8 mouse cellular contexts compared by ENCODE assay signal in genomic region chr11:97187764-97188642, GRCm38 (mm10). TPM values are rescaled to one million over a fixed set of nuclear protein-coding genes. Genes with fewer than 3 reads are reported as not detected.
DNase-seq lines count a peak whose midpoint lies in the region; ATAC-seq and TF ChIP-seq lines count a peak whose summit lies in the region.

Gene Kpnb1, minus strand, starts transcription at chr11:97187881.

- TF ChIP-seq CTCF in liver, embryonic 14.5 days (IDR thresholded peaks at IDR 0.05; ENCODE audit: low read depth) = no peak
- peak; percentile 22 for TF ChIP-seq CTCF in stomach, postnatal 0 days (IDR thresholded peaks at IDR 0.05; ENCODE audit: low read depth)

- no peaks in the 10 kb centered on the region for H3K27me3 ChIP-seq in forebrain, embryonic 10.5 days (ENCODE audit: poor library complexity, severe bottlenecking)
- no peaks in the 10 kb centered on the region for H3K27me3 ChIP-seq in heart, embryonic 15.5 days
- H3K27me3 ChIP-seq in liver, embryonic 14.5 days (ENCODE audit: control insufficient read depth, insufficient read depth, low read length) = no peaks in the 10 kb centered on the region
- H3K27me3 ChIP-seq in neural tube, embryonic 11.5 days (ENCODE audit: control insufficient read depth, insufficient read depth, low read length) = no peaks in the 10 kb centered on the region
- no peaks in the 10 kb centered on the region for H3K27me3 ChIP-seq in stomach, postnatal 0 days (ENCODE audit: control insufficient read depth, insufficient read depth, low read length)

- WGBS in forebrain, embryonic 10.5 days = under 1% methylated on average over 98 of the region's 101 CpGs
- WGBS in heart, embryonic 15.5 days = under 1% methylated on average over 89 of the region's 101 CpGs
- under 1% methylated on average over 98 of the region's 101 CpGs for WGBS in liver, embryonic 14.5 days (ENCODE audit: insufficient replicate concordance)
- under 1% methylated on average over 89 of the region's 101 CpGs for WGBS in neural tube, embryonic 11.5 days
- WGBS in stomach, postnatal 0 days = under 1% methylated on average over 90 of the region's 101 CpGs

- peaks cover 57% of the 10 kb centered on the region for H3K36me3 ChIP-seq in forebrain, embryonic 10.5 days (replicated peaks)
- peaks cover 25% of the 10 kb centered on the region for H3K36me3 ChIP-seq in heart, embryonic 15.5 days
- peaks cover 34% of the 10 kb centered on the region for H3K36me3 ChIP-seq in liver, embryonic 14.5 days (replicated peaks; ENCODE audit: control insufficient read depth, insufficient read depth, low read depth)
- peaks cover 12% of the 10 kb centered on the region for H3K36me3 ChIP-seq in neural tube, embryonic 11.5 days (ENCODE audit: control insufficient read depth, insufficient read depth, low read length)
- peaks cover 5% of the 10 kb centered on the region; the same call in 1 of the 2 replicates for H3K36me3 ChIP-seq in stomach, postnatal 0 days (ENCODE audit: control insufficient read depth, insufficient read depth, low read length)

- peak within 1 kb of the TSS; percentile 95 for H3K4me3 ChIP-seq in forebrain, embryonic 10.5 days
- H3K4me3 ChIP-seq in heart, embryonic 15.5 days = peak within 1 kb of the TSS; percentile 89
- peak within 1 kb of the TSS; percentile 94 to 98 for H3K4me3 ChIP-seq in liver, embryonic 14.5 days (ENCODE audit: insufficient read depth in 1 of 2, low read depth in 2 of 2, low read length in 2 of 2)
- peak within 1 kb of the TSS; percentile 85 for H3K4me3 ChIP-seq in neural tube, embryonic 11.5 days (ENCODE audit: low read depth, low read length)
- H3K4me3 ChIP-seq in stomach, postnatal 0 days (ENCODE audit: low read depth, low read length) = peak within 1 kb of the TSS; percentile 86

- ATAC-seq in heart, embryonic 15.5 days (replicated peaks; ENCODE audit: insufficient number of reproducible peaks, insufficient read depth, low FRiP score, low read depth) = peak; percentile 93
- peak; percentile 90 for ATAC-seq in liver, embryonic 14.5 days (ENCODE audit: insufficient read depth)
- peak; percentile 96 for ATAC-seq in neural tube, embryonic 11.5 days (ENCODE audit: insufficient read depth, low FRiP score, low TSS enrichment)
- ATAC-seq in stomach, postnatal 0 days (ENCODE audit: low FRiP score, low TSS enrichment) = peak; percentile 96

- peak within 1 kb of the TSS; percentile 89 for H3K4me2 ChIP-seq in heart, embryonic 15.5 days
- peak within 1 kb of the TSS; percentile 98 for H3K4me2 ChIP-seq in liver, embryonic 14.5 days (ENCODE audit: low read depth)
- H3K4me2 ChIP-seq in neural tube, embryonic 11.5 days (ENCODE audit: low read depth) = peak within 1 kb of the TSS; percentile 77
- H3K4me2 ChIP-seq in stomach, postnatal 0 days (replicated peaks; ENCODE audit: low read depth) = peak within 1 kb of the TSS; percentile 77

- H3K4me1 ChIP-seq in forebrain, embryonic 10.5 days = peaks cover 52% of the 10 kb centered on the region
- H3K4me1 ChIP-seq in heart, embryonic 15.5 days (replicated peaks) = peaks cover 37% of the 10 kb centered on the region
- H3K4me1 ChIP-seq in liver, embryonic 14.5 days (replicated peaks; ENCODE audit: control insufficient read depth in 2 of 2, insufficient read depth in 2 of 2, low read length in 1 of 2) = peaks cover 22% of the 10 kb centered on the region in 2 experiments
- H3K4me1 ChIP-seq in neural tube, embryonic 11.5 days (ENCODE audit: control insufficient read depth, insufficient read depth, low read length) = peaks cover 8% of the 10 kb centered on the region
- H3K4me1 ChIP-seq in stomach, postnatal 0 days (replicated peaks; ENCODE audit: control insufficient read depth, insufficient read depth) = no peaks in the 10 kb centered on the region

- TF ChIP-seq EP300 in liver, embryonic 14.5 days (IDR thresholded peaks at IDR 0.05; ENCODE audit: low read depth) = peak; percentile 49; the same call in 1 of the 2 replicates
- peak; percentile 95 for TF ChIP-seq EP300 in stomach, postnatal 0 days (optimal IDR thresholded peaks at IDR 0.05)

- peak; percentile 97 to 99 for DNase-seq in CD8-positive naive resting alpha-beta T cell, adult 2 months (ENCODE audit: low read depth in 2 of 2, low spot score in 2 of 2)
- DNase-seq in c-Kit-positive CD71-negative TER-119-negative erythroid progenitor cells, embryonic 14.5 days (ENCODE audit: low read depth) = peak; percentile 95
- peak; percentile 100 for DNase-seq in forebrain, embryonic 10.5 days (ENCODE audit: extremely low spot score, low spot score)
- peak; percentile 97 to 100 for DNase-seq in kidney, postnatal 25 days
- peak; percentile 98 to 99 (median 99) for DNase-seq in liver, embryonic 14.5 days (ENCODE audit: low read depth in 3 of 3, low spot score in 3 of 3)
- DNase-seq in neural tube, embryonic 11.5 days (ENCODE audit: low spot score) = peak; percentile 100
- peak; percentile 99 for DNase-seq in stomach, postnatal 0 days (ENCODE audit: low spot score)

- H3K9ac ChIP-seq in heart, embryonic 15.5 days = peak within 1 kb of the TSS; percentile 89
- peak within 1 kb of the TSS; percentile 99 for H3K9ac ChIP-seq in liver, embryonic 14.5 days (replicated peaks)
- peak within 1 kb of the TSS; percentile 92 for H3K9ac ChIP-seq in neural tube, embryonic 11.5 days (ENCODE audit: low read length)
- H3K9ac ChIP-seq in stomach, postnatal 0 days (ENCODE audit: low read length) = peak within 1 kb of the TSS; percentile 83

- H3K27ac ChIP-seq in forebrain, embryonic 10.5 days = peak within 1 kb of the TSS; percentile 100
- H3K27ac ChIP-seq in heart, embryonic 15.5 days = peak within 1 kb of the TSS; percentile 98
- H3K27ac ChIP-seq in liver, embryonic 14.5 days = peak within 1 kb of the TSS; percentile 92
- H3K27ac ChIP-seq in neural tube, embryonic 11.5 days (ENCODE audit: low read depth, low read length) = peak within 1 kb of the TSS; percentile 97
- peak within 1 kb of the TSS; percentile 96 for H3K27ac ChIP-seq in stomach, postnatal 0 days (replicated peaks)

- no peaks in the 10 kb centered on the region for H3K9me3 ChIP-seq in forebrain, embryonic 10.5 days
- H3K9me3 ChIP-seq in heart, embryonic 15.5 days (replicated peaks) = no peaks in the 10 kb centered on the region
- H3K9me3 ChIP-seq in liver, embryonic 14.5 days (ENCODE audit: control insufficient read depth, low read length) = no peaks in the 10 kb centered on the region
- H3K9me3 ChIP-seq in neural tube, embryonic 11.5 days (ENCODE audit: control insufficient read depth, low read length) = no peaks in the 10 kb centered on the region
- H3K9me3 ChIP-seq in stomach, postnatal 0 days (ENCODE audit: control insufficient read depth, low read length) = no peaks in the 10 kb centered on the region

RNA-seq across cellular contexts. Expression of gene Kpnb1, which starts in this region (rescaled TPM):
- 98.3 and 99.9 TPM in 2 replicates for polyA plus RNA-seq in forebrain, embryonic 10.5 days (2016; fragmentation: Nextera tagmentation; extraction: Ambion mirVana)
- polyA plus RNA-seq in heart, embryonic 15.5 days (2015; fragmentation: Nextera tagmentation; extraction: Ambion mirVana) = 29.5 and 31.4 TPM in 2 replicates
- polyA plus RNA-seq in liver, embryonic 14.5 days (2012; rRNA removed) = 38.0 and 58.0 TPM in 2 replicates
- polyA plus RNA-seq in liver, embryonic 14.5 days (2014; fragmentation: Nextera tagmentation; extraction: Ambion mirVana) = 23.2 and 26.1 TPM in 2 replicates
- 85.3 and 86.7 TPM in 2 replicates for polyA plus RNA-seq in neural tube, embryonic 11.5 days (2014; fragmentation: Nextera tagmentation; extraction: Ambion mirVana)
- 18.5 and 19.2 TPM in 2 replicates for polyA plus RNA-seq in stomach, postnatal 0 days (2015; fragmentation: Nextera tagmentation; extraction: Ambion mirVana)

Comparison
In these comparisons a context has a peak if more than half of its experiments do, and no peak if none do; other contexts are left out.
1. Peak in every context shown above with its lines: DNase-seq, ATAC-seq, H3K4me3 ChIP-seq and H3K27ac ChIP-seq.